Mouse (Mus musculus) CD4-positive helper T cell, adult 2 months (primary cell): ENCODE results near the gene Crlf2.
A peak's percentile ranks its signal among the peaks of the same experiment; 100 is the strongest.

Experiments
- DNase-seq: peaks from one replicate; pipeline ENCODE4 v3.0.0-alpha.2; 2012; ENCODE audit warnings: low read depth, missing footprints, low spot score

Gene Crlf2

DNA sequence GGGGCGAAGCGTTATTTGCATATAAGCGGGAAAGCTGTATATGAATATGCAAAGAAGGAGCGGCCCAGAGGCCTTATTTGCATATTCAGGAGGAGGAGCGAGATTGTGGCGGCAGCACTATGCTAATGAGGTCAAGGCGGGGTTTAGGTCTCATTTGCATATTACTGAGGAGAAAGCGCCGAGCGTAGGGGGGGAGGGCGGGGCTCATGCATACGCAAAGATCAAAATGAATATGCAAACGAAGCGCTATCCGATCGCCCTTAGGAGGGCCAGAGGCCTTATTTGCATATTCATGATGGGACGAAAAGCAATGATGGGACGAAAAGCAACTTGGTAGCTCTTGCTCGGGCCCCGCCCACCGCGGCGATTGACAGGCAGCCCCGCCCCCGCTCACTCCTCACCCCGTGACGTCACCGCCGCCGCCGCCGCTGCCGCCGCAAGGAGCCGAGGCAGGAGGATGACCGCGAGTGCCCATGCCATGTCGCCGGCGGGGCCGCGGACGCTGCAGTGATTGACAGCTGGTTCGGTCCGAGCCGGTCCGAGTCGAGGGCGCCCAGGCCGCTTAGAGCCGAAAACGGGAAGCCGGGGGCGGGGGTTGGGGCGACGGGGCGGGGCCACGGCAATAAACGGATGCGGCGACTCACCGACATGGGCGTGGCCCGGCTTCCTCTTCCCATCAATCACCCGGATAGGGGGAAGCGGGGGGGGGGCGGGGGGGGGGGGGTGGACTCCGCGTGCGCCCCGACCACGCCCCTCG, at the start of gene Crlf2:
Crlf2 (minus strand) TSS at position 590 of the 757 bp plus-strand sequence.
- DNase-seq: peak; percentile 98

- peak; percentile 64 for DNase-seq
These were observed 43.8 kb upstream of the Crlf2 start for GRCm38 (mm10) chr5:109602585-109602984.

DNA sequence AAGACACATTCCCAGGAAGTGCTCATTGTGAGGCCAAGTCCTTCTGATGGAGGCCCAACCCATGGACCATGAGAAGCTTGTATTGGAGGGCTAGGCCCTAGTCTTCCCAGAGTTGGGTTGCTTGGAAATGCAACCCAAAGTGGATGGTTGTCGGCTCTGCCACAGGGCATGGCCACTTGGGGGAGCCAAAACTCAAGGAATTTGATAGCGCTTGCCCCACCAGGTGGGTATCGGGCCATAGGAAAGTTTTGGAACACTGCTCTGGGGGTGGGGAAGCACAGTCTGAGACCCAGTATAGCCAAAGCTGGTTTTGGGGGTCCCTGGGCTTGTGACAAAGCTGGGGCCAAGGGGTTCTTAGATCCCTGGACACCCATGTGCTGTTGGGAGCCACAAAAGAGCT, 42.3 kb upstream of the Crlf2 start:
- DNase-seq: peak; percentile 29

DNA sequence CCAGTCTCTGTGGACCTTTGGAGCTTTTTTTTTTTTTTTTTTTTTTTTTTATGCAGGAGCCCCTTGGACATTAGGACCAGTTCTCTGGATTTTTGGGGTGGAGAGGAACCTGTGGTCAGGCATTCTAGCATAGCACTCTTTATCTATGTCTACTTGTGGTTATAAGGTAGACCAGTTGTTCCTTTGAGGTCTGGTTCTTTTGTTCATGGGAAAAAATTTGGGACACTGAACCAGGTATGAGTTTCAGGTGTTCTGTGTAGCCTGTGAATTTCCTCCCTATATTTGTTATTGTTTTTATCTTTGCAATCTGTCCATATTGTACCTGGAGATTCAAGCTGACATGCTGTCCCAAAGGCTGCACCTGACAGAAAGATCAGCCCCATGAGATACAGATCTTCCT, 40.1 kb upstream of the Crlf2 start:
- DNase-seq: no peak

DNA sequence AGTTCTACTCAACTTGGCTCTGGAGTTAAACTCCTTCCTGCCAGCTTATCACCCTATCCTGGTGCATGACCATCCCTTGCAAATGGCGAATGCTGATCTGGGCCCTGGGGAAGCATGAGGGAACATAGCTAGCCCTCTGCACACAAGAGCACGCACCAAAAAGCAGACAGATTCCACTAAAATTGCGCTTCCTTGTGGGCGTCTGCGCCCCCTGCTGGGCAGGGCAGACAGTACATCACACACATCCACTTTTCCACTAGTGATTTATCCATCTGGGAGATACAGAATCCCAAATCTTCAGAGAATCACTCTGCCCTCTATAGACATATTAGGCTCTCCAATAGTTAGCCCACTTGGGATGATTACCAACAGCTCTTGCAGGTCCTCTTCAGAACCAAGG, 37.9 kb upstream of the Crlf2 start:
- peak; percentile 48 for DNase-seq

GRCm38 (mm10) chr5:109562829-109563228, 4.0 kb upstream of the Crlf2 start:
- DNase-seq: peak; percentile 13

DNA sequence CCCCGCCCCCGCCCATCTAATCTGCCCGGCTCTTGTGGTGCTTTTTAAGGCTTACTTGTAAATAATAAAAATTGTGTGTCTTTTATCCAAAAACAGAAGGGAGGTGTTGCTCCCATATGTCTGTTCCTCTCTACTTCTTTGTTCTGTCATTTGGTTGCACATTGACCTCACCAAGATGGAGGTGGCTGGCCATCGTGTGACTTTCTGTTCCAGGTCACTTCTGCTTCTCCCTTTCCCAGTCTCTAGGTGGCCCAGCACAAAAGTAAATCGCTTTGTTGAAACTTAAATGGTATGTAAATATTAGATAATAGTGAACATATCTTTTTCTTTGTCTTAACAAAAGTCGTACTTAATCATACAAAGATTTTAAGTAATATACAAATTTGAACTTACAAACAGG, 398 bp upstream of the Crlf2 start:
- DNase-seq: no peak

DNA sequence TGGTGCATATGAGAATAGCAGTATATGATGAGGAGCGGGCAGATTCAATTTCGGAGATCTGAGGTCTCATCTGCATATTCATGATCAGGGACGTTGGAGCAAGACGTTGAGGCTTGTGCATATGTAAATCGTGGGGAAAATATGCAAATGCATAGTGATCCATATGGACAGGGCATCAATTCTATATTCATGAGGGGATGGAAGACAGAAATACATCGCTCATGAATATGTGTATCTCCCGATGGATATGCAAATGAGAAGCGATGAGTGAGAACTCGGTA, 730 bp downstream of the Crlf2 start:
- DNase-seq: no peak

DNA sequence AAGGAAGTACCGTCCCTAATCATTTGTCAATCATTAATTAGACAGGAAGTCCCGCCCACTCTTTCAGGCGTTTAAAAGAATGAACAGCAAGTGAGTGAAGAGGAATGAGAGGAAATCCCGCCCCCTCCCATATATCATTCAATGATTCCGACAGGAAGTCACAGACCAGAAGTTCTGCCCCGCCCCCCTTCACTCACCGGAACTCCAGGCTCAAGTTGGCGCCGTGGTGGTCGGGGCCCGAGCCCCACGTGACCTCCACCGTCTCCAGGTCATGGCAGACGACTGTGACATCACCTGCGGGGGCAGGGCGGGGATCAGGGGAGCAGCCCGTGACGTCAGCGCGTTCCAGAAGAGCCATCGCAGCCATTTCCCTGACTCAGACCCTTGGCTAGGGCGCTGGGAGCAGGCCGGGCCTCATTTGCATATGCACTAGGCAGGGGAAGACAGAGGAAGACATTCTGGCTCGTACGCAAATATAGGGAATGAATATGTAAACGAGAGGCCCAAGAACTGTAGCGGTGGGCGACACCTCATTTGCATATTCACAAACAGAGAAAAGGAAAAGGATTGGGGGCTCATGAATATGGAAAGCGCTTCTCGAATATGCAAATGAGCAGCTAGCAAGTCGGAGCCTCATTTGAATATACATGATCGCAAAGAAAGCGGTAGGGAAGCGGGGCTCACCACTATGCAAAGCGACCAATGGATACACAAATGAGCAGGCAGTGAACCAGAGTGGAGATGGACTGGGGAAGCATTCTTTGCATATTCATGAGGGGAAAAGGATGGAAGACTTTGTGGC, 1.3 kb downstream of the Crlf2 start:
- no peak for DNase-seq

DNA sequence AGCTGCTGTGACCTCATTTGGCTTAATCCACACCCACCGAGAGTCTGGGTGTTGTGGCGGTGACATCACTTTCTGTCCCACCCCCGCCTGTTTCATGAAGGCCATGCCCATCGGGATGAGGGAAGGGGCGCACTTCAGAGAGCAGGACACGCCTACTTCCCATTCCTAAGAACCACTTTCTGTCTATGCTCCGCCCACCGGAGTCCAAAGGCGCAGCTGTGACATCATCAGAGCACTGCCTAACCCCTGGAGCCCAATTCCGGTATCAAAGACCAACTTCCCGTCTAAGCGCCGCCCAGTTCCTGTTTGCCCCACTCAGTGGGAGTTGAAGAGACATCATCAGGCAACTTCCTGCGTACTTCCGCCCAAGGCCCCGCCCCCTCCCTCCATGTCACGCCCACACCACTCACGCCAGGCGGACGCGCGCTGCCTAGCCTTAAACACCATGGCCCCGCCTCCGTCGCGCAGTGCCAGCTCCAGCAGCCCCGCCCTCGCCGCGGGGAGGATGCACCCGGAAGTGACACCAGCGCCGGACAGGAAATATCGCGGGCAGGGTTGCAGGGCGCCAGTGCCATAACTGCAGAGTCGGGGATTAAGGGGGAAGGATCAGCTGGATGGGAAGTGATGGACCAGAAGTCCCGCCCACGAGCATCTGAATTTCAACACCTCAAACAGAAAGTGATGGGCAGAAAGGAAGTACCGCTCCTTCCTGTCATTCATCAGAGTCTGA, 2.0 kb downstream of the Crlf2 start:
- peak; percentile 99 for DNase-seq

- DNase-seq: peak; percentile 47
These were observed 2.9 kb downstream of the Crlf2 start for GRCm38 (mm10) chr5:109555676-109556571.

GRCm38 (mm10) chr5:109555236-109555675, 3.5 kb downstream of the Crlf2 start:
- DNase-seq: no peak

DNA sequence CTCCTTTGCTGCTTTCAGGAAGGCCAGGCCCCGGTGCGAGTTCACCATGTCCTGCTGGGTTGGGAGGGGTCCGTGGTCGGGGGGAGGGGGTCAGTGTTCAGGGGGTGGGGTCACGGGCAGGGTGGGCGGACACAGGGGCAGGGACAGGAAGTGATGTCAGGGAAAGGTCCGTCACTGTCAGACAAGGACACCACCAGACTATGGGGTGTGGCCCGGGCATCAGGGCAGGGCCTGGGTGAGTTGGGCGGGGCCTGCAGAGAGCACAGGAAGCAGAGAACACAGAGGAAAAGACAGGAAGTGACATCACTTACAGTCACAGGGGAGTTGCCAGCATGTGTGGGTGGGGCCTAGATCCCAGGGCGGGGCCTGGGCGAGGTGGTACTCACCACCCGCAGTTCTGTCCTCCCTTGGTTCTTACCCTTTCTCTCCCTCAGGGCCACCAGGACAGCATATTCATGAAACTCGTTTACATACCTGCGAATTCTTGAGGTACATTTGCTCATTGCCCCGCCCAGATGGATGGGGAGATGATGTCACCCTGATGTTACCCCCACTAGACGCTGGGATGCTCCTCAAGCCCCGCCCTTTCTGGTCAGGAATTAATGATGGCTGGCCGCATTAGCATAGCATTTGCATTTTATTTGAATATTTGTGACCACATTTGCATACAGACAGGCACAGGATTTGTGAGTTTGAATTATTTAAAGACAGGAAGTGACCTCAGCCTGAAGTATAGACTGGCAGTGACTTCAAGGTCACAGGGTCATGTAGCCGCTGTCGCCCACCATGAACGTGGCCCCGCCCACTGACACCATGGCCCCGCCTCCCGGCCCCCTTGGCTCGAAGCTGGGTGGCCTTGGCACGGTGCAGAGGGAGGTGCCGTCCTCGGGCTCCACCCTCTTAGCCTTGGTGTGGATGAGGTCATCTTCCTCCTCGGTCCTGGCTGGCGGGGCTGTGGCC, 4.4 kb downstream of the Crlf2 start:
- peak; percentile 57 for DNase-seq

GRCm38 (mm10) chr5:109553160-109553930, 5.4 kb downstream of the Crlf2 start:
- peak; percentile 62 for DNase-seq

- DNase-seq: peak; percentile 44
These were observed 6.3 kb downstream of the Crlf2 start for GRCm38 (mm10) chr5:109552541-109552940.

GRCm38 (mm10) chr5:109552116-109552515, 6.7 kb downstream of the Crlf2 start:
- DNase-seq: peak; percentile 68

DNA sequence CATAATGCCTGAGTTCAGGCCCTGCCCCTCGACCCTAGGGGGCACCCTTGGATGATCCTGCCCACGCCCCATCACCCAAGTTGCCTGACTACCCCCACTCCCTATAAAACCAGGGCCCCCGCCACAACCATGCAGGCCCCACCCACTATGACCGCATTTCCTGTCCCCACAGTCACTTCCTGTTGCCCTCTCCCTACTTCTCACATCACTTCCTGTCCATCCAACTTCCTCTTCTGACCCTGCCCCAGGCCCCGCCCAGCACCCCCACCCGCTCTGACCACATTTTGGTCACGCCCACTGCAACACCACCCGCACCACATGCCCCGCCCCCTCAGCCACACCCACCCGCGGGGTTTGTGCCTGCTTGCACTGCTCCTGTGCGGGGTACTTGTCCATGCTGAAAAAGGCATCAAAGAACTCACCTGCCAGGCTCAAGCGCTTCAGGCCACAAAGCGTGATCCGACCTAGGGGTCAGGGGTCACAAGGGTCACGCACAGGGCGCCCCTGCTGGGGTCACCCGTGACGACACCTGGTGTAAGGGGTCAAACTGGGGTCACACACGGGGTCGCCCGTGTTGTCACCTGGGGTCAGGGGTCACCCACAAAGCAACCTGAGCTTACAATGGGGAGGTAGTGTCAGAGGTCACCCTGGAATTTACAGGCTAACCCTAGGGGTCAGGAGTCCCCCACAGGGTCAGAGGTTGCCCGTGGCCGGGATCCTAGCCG, 7.6 kb downstream of the Crlf2 start:
- DNase-seq: peak; percentile 38

DNA sequence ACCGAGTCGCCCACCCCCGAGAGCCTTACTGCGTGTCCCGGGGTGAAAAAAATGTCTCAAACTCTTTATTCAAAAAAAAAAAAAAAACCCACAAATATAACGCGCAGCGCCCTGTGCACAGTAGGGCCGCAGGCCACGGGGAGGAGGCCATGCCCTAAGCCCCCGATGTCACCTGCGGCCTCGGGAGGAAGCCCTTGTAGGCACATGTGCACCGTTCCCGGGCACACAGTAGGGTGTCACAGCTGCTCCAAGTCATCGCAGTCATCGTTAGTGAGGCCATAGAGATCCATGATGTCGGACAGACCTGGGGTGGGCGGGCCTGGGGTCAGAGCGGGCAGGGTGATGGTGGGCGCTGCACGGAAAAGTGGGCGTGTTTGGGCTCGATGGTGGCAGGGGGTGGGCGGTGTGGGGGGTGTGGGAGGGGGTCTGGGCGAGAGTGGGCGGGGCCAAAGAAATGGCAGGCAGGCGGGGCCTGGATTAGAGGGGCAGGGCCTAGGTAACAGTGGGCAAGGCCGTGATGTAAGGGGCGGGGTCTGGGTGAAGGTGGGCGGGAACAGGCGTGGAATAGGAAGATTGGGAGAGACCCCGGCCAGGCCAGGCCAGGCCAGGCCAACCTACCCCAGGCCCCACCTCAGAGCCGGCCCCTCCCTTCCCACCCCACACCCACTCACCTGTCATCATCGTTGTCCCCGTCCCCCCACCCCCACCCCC, 8.4 kb downstream of the Crlf2 start:
- peak; percentile 21 for DNase-seq
